In the genomic region with DNA sequence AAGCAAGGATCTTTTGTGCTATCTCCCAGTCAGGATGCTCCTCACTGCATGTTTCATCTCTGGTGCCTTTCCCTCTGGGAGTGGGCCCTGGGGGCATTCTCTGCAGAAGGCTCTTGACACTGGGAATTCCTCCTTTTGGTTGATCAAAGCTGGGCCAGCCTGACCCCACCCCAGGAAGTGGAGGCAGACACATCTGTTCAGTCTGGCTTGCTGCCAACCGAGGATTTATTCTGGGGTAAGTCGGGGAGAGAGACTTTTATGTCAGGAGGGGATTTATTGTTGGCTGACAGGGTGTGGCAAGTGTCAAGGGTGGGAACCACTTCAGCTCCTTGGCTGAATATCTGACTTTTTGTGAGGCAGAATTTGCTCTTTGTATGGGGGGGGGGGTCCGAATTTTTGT, we compare ENCODE assay signal across 10 mouse cellular contexts.
DNase-seq lines count a peak whose midpoint lies in the region; ATAC-seq lines count a peak whose summit lies in the region.
"Had no signal": no experiment of that assay in that cellular context is flagged by ENCODE, and none has a peak within 500 bp of the region (broad histone marks: within the 10 kb centered on the region; RNA-seq: fewer than 3 reads in every experiment).

No protein-coding gene starts in this region.

- H3K9ac ChIP-seq in forebrain, embryonic 11.5 days (ENCODE audit: low read length) = no peak overlapping the region
- H3K9ac ChIP-seq in forebrain, embryonic 15.5 days (replicated peaks) = no peak overlapping the region
- H3K9ac ChIP-seq in heart, embryonic 12.5 days = no peak overlapping the region
- H3K9ac ChIP-seq in midbrain, embryonic 14.5 days (replicated peaks; ENCODE audit: low read length) = no peak overlapping the region

- WGBS in forebrain, embryonic 11.5 days = 44% methylated on average over 3 of the region's 3 CpGs
- WGBS in forebrain, embryonic 15.5 days = 24% methylated on average over 3 of the region's 3 CpGs
- WGBS in heart, embryonic 12.5 days = 23% methylated on average over 3 of the region's 3 CpGs
- 8% methylated on average over 3 of the region's 3 CpGs for WGBS in midbrain, embryonic 14.5 days

- H3K4me2 ChIP-seq in forebrain, embryonic 11.5 days (ENCODE audit: low read depth, low read length, severe bottlenecking) = no peak overlapping the region
- H3K4me2 ChIP-seq in forebrain, embryonic 15.5 days (replicated peaks) = no peak overlapping the region
- H3K4me2 ChIP-seq in heart, embryonic 12.5 days = no peak overlapping the region
- no peak overlapping the region for H3K4me2 ChIP-seq in midbrain, embryonic 14.5 days (ENCODE audit: low read length)

- H3K4me3 ChIP-seq in forebrain, embryonic 11.5 days (ENCODE audit: low read depth, low read length) = no peak overlapping the region
- no peak overlapping the region for H3K4me3 ChIP-seq in forebrain, embryonic 15.5 days
- H3K4me3 ChIP-seq in heart, embryonic 12.5 days = no peak overlapping the region
- H3K4me3 ChIP-seq in midbrain, embryonic 14.5 days (replicated peaks; ENCODE audit: low read depth, low read length) = no peak overlapping the region
- H3K4me3 ChIP-seq: left cerebral cortex, adult 2 months had no signal

- H3K4me1 ChIP-seq in forebrain, embryonic 11.5 days (replicated peaks; ENCODE audit: control insufficient read depth, insufficient read depth, low read length) = no peaks in the 10 kb centered on the region
- H3K4me1 ChIP-seq in forebrain, embryonic 15.5 days = no peaks in the 10 kb centered on the region
- peaks cover 10% of the 10 kb centered on the region for H3K4me1 ChIP-seq in heart, embryonic 12.5 days (replicated peaks)
- 0 out of 2 replicates have a peak, but pooled peaks cover 7% of the 10 kb centered on the region for H3K4me1 ChIP-seq in midbrain, embryonic 14.5 days (ENCODE audit: control insufficient read depth, insufficient read depth, low read length)

- ATAC-seq in forebrain, embryonic 11.5 days (replicated peaks; ENCODE audit: low FRiP score) = peak; percentile 46; the same call in 1 of the 2 replicates
- no peak for ATAC-seq in forebrain, embryonic 15.5 days (replicated peaks)
- ATAC-seq in heart, embryonic 12.5 days (ENCODE audit: insufficient number of reproducible peaks, low FRiP score) = peak; percentile 45; the same call in 1 of the 2 replicates
- ATAC-seq in midbrain, embryonic 14.5 days (ENCODE audit: low FRiP score, low TSS enrichment) = peak; percentile 71
- ATAC-seq in activated CD4-positive, CD25-positive, alpha-beta regulatory T cell, adult 4 months = no peak

- DNase-seq in forebrain, embryonic 11.5 days (ENCODE audit: low spot score) = peak; percentile 70
- DNase-seq in right cerebral cortex, postnatal 10 days (ENCODE audit: low spot score in 2 of 2) = peak; percentile 25 to 32
- no peak for DNase-seq in right cerebral cortex, adult 18-20 months
- peak; percentile 76 for DNase-seq in midbrain, embryonic 14.5 days
- DNase-seq in frontal cortex, postnatal 14 days (ENCODE audit: low spot score in 2 of 2) = no peak

- no peaks in the 10 kb centered on the region for H3K9me3 ChIP-seq in forebrain, embryonic 11.5 days (ENCODE audit: control insufficient read depth, low read length)
- H3K9me3 ChIP-seq in forebrain, embryonic 15.5 days = no peaks in the 10 kb centered on the region
- H3K9me3 ChIP-seq in heart, embryonic 12.5 days (replicated peaks) = no peaks in the 10 kb centered on the region
- 0 out of 2 replicates have a peak, but pooled peaks cover 2% of the 10 kb centered on the region for H3K9me3 ChIP-seq in midbrain, embryonic 14.5 days (ENCODE audit: control insufficient read depth, low read length)

- no peak overlapping the region; the same call in 1 of the 2 replicates for H3K27ac ChIP-seq in forebrain, embryonic 11.5 days (ENCODE audit: low read depth, low read length)
- no peak overlapping the region for H3K27ac ChIP-seq in forebrain, embryonic 15.5 days (replicated peaks)
- H3K27ac ChIP-seq in heart, embryonic 12.5 days (ENCODE audit: poor library complexity, severe bottlenecking) = no peak overlapping the region
- H3K27ac ChIP-seq in midbrain, embryonic 14.5 days (replicated peaks; ENCODE audit: low read depth, low read length) = no peak overlapping the region
- H3K27ac ChIP-seq: left cerebral cortex, adult 2 months had no signal

- no peaks in the 10 kb centered on the region for H3K36me3 ChIP-seq in forebrain, embryonic 11.5 days (ENCODE audit: control insufficient read depth, insufficient read depth, low read length)
- H3K36me3 ChIP-seq in forebrain, embryonic 15.5 days = no peaks in the 10 kb centered on the region
- no peaks in the 10 kb centered on the region for H3K36me3 ChIP-seq in heart, embryonic 12.5 days
- H3K36me3 ChIP-seq in midbrain, embryonic 14.5 days (ENCODE audit: control insufficient read depth, insufficient read depth, low read length) = no peaks in the 10 kb centered on the region

- H3K27me3 ChIP-seq in forebrain, embryonic 11.5 days (ENCODE audit: control insufficient read depth, insufficient read depth, low read length) = no peaks in the 10 kb centered on the region
- no peaks in the 10 kb centered on the region for H3K27me3 ChIP-seq in forebrain, embryonic 15.5 days
- no peaks in the 10 kb centered on the region for H3K27me3 ChIP-seq in heart, embryonic 12.5 days (replicated peaks)
- no peaks in the 10 kb centered on the region for H3K27me3 ChIP-seq in midbrain, embryonic 14.5 days (ENCODE audit: control insufficient read depth, insufficient read depth, low read length)
- H3K27me3 ChIP-seq: CH12.LX had no signal

Comparison
In these comparisons a context has a peak if more than half of its experiments do, and no peak if none do; other contexts are left out.
1. ATAC-seq: peak in forebrain, embryonic 11.5 days (single experiment), heart, embryonic 12.5 days (single experiment) and midbrain, embryonic 14.5 days (single experiment); none in forebrain, embryonic 15.5 days (single experiment) and activated CD4-positive, CD25-positive, alpha-beta regulatory T cell, adult 4 months (single experiment).
2. DNase-seq: peak in forebrain, embryonic 11.5 days (single experiment), right cerebral cortex, postnatal 10 days (2 of 2) and midbrain, embryonic 14.5 days (single experiment); none in right cerebral cortex, adult 18-20 months (single experiment) and frontal cortex, postnatal 14 days (0 of 2).